In the genomic region with DNA sequence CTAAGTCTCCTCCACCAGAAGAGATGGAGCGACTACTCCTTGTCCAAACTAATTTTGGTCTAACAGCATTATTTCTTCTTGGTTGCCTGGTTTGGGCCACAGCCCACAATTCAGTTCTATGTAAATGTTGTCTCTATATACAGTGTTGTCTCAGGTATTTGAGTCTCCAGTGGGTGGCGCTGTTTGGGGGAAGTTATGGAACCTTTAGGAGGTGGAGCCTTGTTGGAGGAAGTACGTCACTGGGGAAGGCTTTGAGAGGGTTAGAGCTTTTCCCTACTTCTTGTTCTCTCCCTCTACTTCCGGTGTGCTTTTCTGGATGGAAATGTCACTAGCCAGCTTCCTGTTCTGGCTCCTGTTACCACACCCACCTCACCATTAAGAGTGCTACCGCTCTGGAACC, we compare ENCODE assay signal across 28 mouse cellular contexts. TPM values are rescaled to one million over a fixed set of nuclear protein-coding genes. Genes with fewer than 3 reads are reported as not detected.
DNase-seq lines count a peak whose midpoint lies in the region; ATAC-seq and TF ChIP-seq lines count a peak whose summit lies in the region.
"Had no signal": no experiment of that assay in that cellular context is flagged by ENCODE, and none has a peak within 500 bp of the region (broad histone marks: within the 10 kb centered on the region; RNA-seq: fewer than 3 reads in every experiment).

No protein-coding gene starts in this region.

- no peaks in the 10 kb centered on the region for H3K27me3 ChIP-seq in kidney, postnatal 0 days (ENCODE audit: insufficient read depth, low read length)
- H3K27me3 ChIP-seq in ES-Bruce4 (ENCODE audit: control insufficient read depth, insufficient read depth, low read length, poor library complexity, severe bottlenecking) = no peaks in the 10 kb centered on the region; the same call in 1 of the 2 replicates
- no peaks in the 10 kb centered on the region for H3K27me3 ChIP-seq in Patski
- H3K27me3 ChIP-seq in embryonic facial prominence, embryonic 10.5 days (replicated peaks; ENCODE audit: low read depth, poor library complexity, severe bottlenecking) = no peaks in the 10 kb centered on the region
- H3K27me3 ChIP-seq in thymus, adult 2 months (ENCODE audit: control insufficient read depth, insufficient read depth, low read length) = no peaks in the 10 kb centered on the region
- H3K27me3 ChIP-seq: embryonic facial prominence, embryonic 15.5 days; heart, embryonic 13.5 days; megakaryocyte, embryonic 14.5 days; midbrain, embryonic 15.5 days had no signal

- 75% methylated on average over 5 of the region's 5 CpGs for WGBS in kidney, postnatal 0 days
- WGBS in embryonic facial prominence, embryonic 10.5 days = 81% methylated on average over 5 of the region's 5 CpGs
- WGBS in thymus, adult 2 months = 83% methylated on average over 5 of the region's 5 CpGs

- no peak overlapping the region for H3K4me2 ChIP-seq in kidney, postnatal 0 days (ENCODE audit: low read length)
- H3K4me2 ChIP-seq: embryonic facial prominence, embryonic 15.5 days; heart, embryonic 13.5 days; midbrain, embryonic 15.5 days had no signal

- CTCF ChIA-PET in Patski (lab: Charles Lee) = interaction anchor here (1.4 to 1.8 kb wide), 2 partner anchors 14 to 80 kb away, joined by 3 to 5 read pairs; no protein-coding TSS in a partner anchor

- no peak overlapping the region for H3K27ac ChIP-seq in kidney, postnatal 0 days
- H3K27ac ChIP-seq in ES-Bruce4 (ENCODE audit: insufficient read depth, low read length) = no peak overlapping the region
- no peak overlapping the region for H3K27ac ChIP-seq in embryonic facial prominence, embryonic 10.5 days (replicated peaks)
- no peak overlapping the region for H3K27ac ChIP-seq in thymus, adult 2 months (ENCODE audit: control insufficient read depth, insufficient read depth, low read length)
- H3K27ac ChIP-seq: embryonic facial prominence, embryonic 15.5 days; heart, embryonic 13.5 days; midbrain, embryonic 15.5 days had no signal

- peak; percentile 43; the same call in 1 of the 2 replicates for TF ChIP-seq CTCF in kidney, postnatal 0 days (IDR thresholded peaks at IDR 0.05; ENCODE audit: low read depth)
- TF ChIP-seq CTCF in ES-Bruce4 (IDR thresholded peaks at IDR 0.05; ENCODE audit: low read depth, low read length) (peak; percentile 12), Patski (IDR thresholded peaks at IDR 0.05) (peak; percentile 45)
- no peak for TF ChIP-seq CTCF in thymus, adult 2 months (IDR thresholded peaks at IDR 0.05; ENCODE audit: borderline replicate concordance, control insufficient read depth, extremely low read depth, insufficient read depth, low read length, poor library complexity)

- ATAC-seq in kidney, postnatal 0 days (replicated peaks; ENCODE audit: low FRiP score, low read depth) = no peak
- no peak for ATAC-seq in Patski
- no peak for ATAC-seq in granulocyte monocyte progenitor cell, adult 5-6 weeks (replicated peaks; ENCODE audit: poor library complexity, severe bottlenecking)
- ATAC-seq: forebrain, postnatal 0 days; hindbrain, embryonic 16.5 days; intestine, embryonic 16.5 days; liver, postnatal 0 days; midbrain, embryonic 15.5 days had no signal

- POLR2A ChIA-PET in Patski (lab: Charles Lee) = no interaction called here

- DNase-seq in kidney, postnatal 0 days (ENCODE audit: low spot score) = no peak
- no peak for DNase-seq in kidney, postnatal 10 days
- no peak for DNase-seq in Patski (ENCODE audit: low read depth, low spot score)
- DNase-seq in embryonic facial prominence, embryonic 10.5 days (ENCODE audit: low spot score) = peak; percentile 18
- no peak for DNase-seq in thymus, adult 2 months
- DNase-seq in urinary bladder, postnatal 25 days (ENCODE audit: low spot score) = no peak
- DNase-seq: adrenal gland, postnatal 25 days; cerebellum, adult 8-10 months; forebrain, postnatal 0 days; heart, postnatal 36 days; layer of hippocampus, postnatal 36 days; left cerebral cortex, postnatal 4 days; liver; liver, postnatal 0 days; lung, postnatal 14 days; right cerebral cortex, postnatal 4 days had no signal

- no peaks in the 10 kb centered on the region for H3K4me1 ChIP-seq in kidney, postnatal 0 days (replicated peaks; ENCODE audit: insufficient read depth, low read length)
- H3K4me1 ChIP-seq in ES-Bruce4 (ENCODE audit: control insufficient read depth, insufficient read depth, low read length) = no peaks in the 10 kb centered on the region
- H3K4me1 ChIP-seq in embryonic facial prominence, embryonic 10.5 days = peaks cover 25% of the 10 kb centered on the region
- no peaks in the 10 kb centered on the region for H3K4me1 ChIP-seq in thymus, adult 2 months (replicated peaks; ENCODE audit: control insufficient read depth, insufficient read depth, low read length)
- H3K4me1 ChIP-seq: heart, embryonic 13.5 days; megakaryocyte, embryonic 14.5 days; midbrain, embryonic 15.5 days had no signal

- no peak overlapping the region for H3K9ac ChIP-seq in kidney, postnatal 0 days (ENCODE audit: low read depth, low read length)
- H3K9ac ChIP-seq in ES-Bruce4 (ENCODE audit: low read depth, poor library complexity, severe bottlenecking) = no peak overlapping the region
- H3K9ac ChIP-seq: embryonic facial prominence, embryonic 15.5 days; forebrain, postnatal 0 days; heart, embryonic 13.5 days; liver, postnatal 0 days; midbrain, embryonic 15.5 days had no signal

- H3K9me3 ChIP-seq in kidney, postnatal 0 days (replicated peaks; ENCODE audit: low read length) = no peaks in the 10 kb centered on the region
- H3K9me3 ChIP-seq in ES-Bruce4 (replicated peaks; ENCODE audit: control insufficient read depth, insufficient read depth, low read length, poor library complexity, severe bottlenecking) = no peaks in the 10 kb centered on the region
- H3K9me3 ChIP-seq in embryonic facial prominence, embryonic 10.5 days = 0 out of 2 replicates have a peak, but pooled peaks cover 3% of the 10 kb centered on the region
- H3K9me3 ChIP-seq: embryonic facial prominence, embryonic 15.5 days; heart, embryonic 13.5 days; midbrain, embryonic 15.5 days had no signal

- in situ Hi-C loops in Patski (cut with MboI; ENCODE audit: low pct_unique_long_range_greater_than_20kb) = no loop called here

- no peak overlapping the region for H3K4me3 ChIP-seq in kidney, postnatal 0 days (replicated peaks; ENCODE audit: low read depth, low read length)
- no peak overlapping the region for H3K4me3 ChIP-seq in ES-Bruce4 (ENCODE audit: low read depth, low read length)
- no peak overlapping the region for H3K4me3 ChIP-seq in embryonic facial prominence, embryonic 10.5 days
- H3K4me3 ChIP-seq in thymus, adult 2 months (ENCODE audit: control insufficient read depth, insufficient read depth, low read length) = no peak overlapping the region
- H3K4me3 ChIP-seq: embryonic facial prominence, embryonic 15.5 days; heart, embryonic 13.5 days; megakaryocyte, embryonic 14.5 days; midbrain, embryonic 15.5 days had no signal

- no peak for TF ChIP-seq POLR2A in ES-Bruce4 (IDR thresholded peaks at IDR 0.05; ENCODE audit: insufficient read depth, low read length)
- no peak for TF ChIP-seq POLR2A in thymus, adult 2 months (IDR thresholded peaks at IDR 0.05; ENCODE audit: control insufficient read depth, extremely low read depth, insufficient read depth, low read length, poor library complexity)

- H3K36me3 ChIP-seq in kidney, postnatal 0 days (ENCODE audit: insufficient read depth, low read length) = no peaks in the 10 kb centered on the region
- H3K36me3 ChIP-seq in ES-Bruce4 (ENCODE audit: control insufficient read depth, insufficient read depth, low read length, poor library complexity, severe bottlenecking) = no peaks in the 10 kb centered on the region
- H3K36me3 ChIP-seq in embryonic facial prominence, embryonic 10.5 days (replicated peaks) = no peaks in the 10 kb centered on the region
- H3K36me3 ChIP-seq in thymus, adult 2 months (ENCODE audit: control insufficient read depth, insufficient read depth, low read length) = no peaks in the 10 kb centered on the region
- H3K36me3 ChIP-seq: embryonic facial prominence, embryonic 15.5 days; heart, embryonic 13.5 days; midbrain, embryonic 15.5 days had no signal

- no peak for TF ChIP-seq EP300 in ES-Bruce4 (IDR thresholded peaks at IDR 0.05; ENCODE audit: insufficient read depth, low read depth, low read length)

RNA-seq across cellular contexts. Expression of gene 4930470P17Rik, which starts 0.6 kb away (rescaled TPM):
- not detected in 2 replicates for polyA plus RNA-seq in kidney, postnatal 0 days (2015; fragmentation: Nextera tagmentation; extraction: Ambion mirVana)
- not detected in 2 replicates for polyA plus RNA-seq in ES-Bruce4 (2011; ENCODE audit: insufficient read depth, insufficient read length, low read depth, missing spikeins)
- not detected for polyA plus RNA-seq in Patski (2021)
- polyA plus RNA-seq in embryonic facial prominence, embryonic 10.5 days (2016; fragmentation: Nextera tagmentation; extraction: Ambion mirVana) = not detected in 2 replicates
- not detected in 2 replicates for polyA plus RNA-seq in thymus, adult 2 months (2012; rRNA removed)
- not detected in 2 replicates for total RNA-seq in granulocyte monocyte progenitor cell, adult 5-6 weeks (2014; fragmentation: Nextera tagmentation)
- not detected in 2 replicates for total RNA-seq in granulocyte monocyte progenitor cell, adult 5-6 weeks (2017)
- total RNA-seq: adrenal gland, postnatal 25 days; forebrain, postnatal 0 days; gastrocnemius, adult 8-10 months; heart, postnatal 36 days; layer of hippocampus, postnatal 36 days; left cerebral cortex, postnatal 4 days; neutrophil, adult 5-6 weeks had no signal
- polyA plus RNA-seq: embryonic facial prominence, embryonic 15.5 days; heart, embryonic 13.5 days; intestine, embryonic 16.5 days; kidney, embryonic 14.5 days; large intestine, adult 2 months; liver, postnatal 0 days; midbrain, embryonic 15.5 days had no signal
